Mouse (Mus musculus) limb, embryonic 15.5 days (tissue): ENCODE results near the gene Sppl2c. TPM values are rescaled to one million over a fixed set of nuclear protein-coding genes. Genes with fewer than 3 reads are reported as not detected.

Source experiments
- ATAC-seq: fragments of 200-750 bp; cut with Nextera tagmentation; 2 replicates; pipeline ENCODE4 v1.8.0; 2017; ENCODE audit warnings: low read depth, moderate TSS enrichment; ENCODE audit not compliant: insufficient number of reproducible peaks, low FRiP score, low TSS enrichment
- H3K27ac ChIP-seq: fragments of 300-500 bp; sonication (generic); 2 replicates; pipeline ENCODE4 v1.5.1; 2015; ENCODE audit warnings: moderate library complexity, mild to moderate bottlenecking, inconsistent platforms
- H3K27me3 ChIP-seq: fragments of 300-500 bp; sonication (generic); 2 replicates; pipeline ENCODE4 v1.6.1; 2015; ENCODE audit warnings: inconsistent platforms
- H3K36me3 ChIP-seq: fragments of 300-500 bp; sonication (generic); 2 replicates; pipeline ENCODE4 v1.6.1; 2015; ENCODE audit warnings: inconsistent platforms
- H3K4me1 ChIP-seq: fragments of 300-500 bp; sonication (generic); 2 replicates; pipeline ENCODE4 v1.6.1; 2015; ENCODE audit warnings: inconsistent platforms
- H3K4me2 ChIP-seq: fragments of 300-500 bp; sonication (generic); 2 replicates; pipeline ENCODE4 v1.6.1; 2015; ENCODE audit warnings: mild to moderate bottlenecking, inconsistent platforms
- H3K4me3 ChIP-seq: fragments of 300-500 bp; sonication (generic); 2 replicates; pipeline ENCODE4 v1.5.1; 2015; ENCODE audit warnings: mild to moderate bottlenecking, inconsistent platforms
- H3K9ac ChIP-seq: fragments of 300-500 bp; sonication (generic); 2 replicates; pipeline ENCODE4 v1.6.1; 2015; ENCODE audit warnings: inconsistent platforms
- H3K9me3 ChIP-seq: fragments of 300-500 bp; sonication (generic); 2 replicates; pipeline ENCODE4 v1.6.1; 2016; ENCODE audit warnings: inconsistent platforms
- WGBS: fragments of 180-500 bp; shearing (Covaris S2); methylation state at CpG from one replicate; pipeline ENCODE4 v1.1.7; 2015; 5-methylcytosine and 5-hydroxymethylcytosine counted together
- polyA plus RNA-seq: library from polyadenylated mRNA; unstranded; fragments of >200 nt; fragmentation: Nextera tagmentation; extraction: Ambion mirVana; gene quantifications from 2 replicates; pipeline ENCODE4 v1.2.1, GENCODE M21; 2015

Sppl2c gene
- polyA plus RNA-seq, 1 experiment from 2014 or later: not detected

GRCm38 (mm10) chr11:104232141-104233061, 46.3 kb downstream of the Sppl2c start:
- WGBS: under 1% methylated on average over 71 of the region's 72 CpGs
- no peak overlapping the region for H3K27ac ChIP-seq

GRCm38 (mm10) chr11:104233101-104233500, 47.0 kb downstream of the Sppl2c start:
- Histone ChIP-seq H3K4me3 (no peak overlapping the region), H3K9ac (no peak overlapping the region), H3K4me1 (peaks cover 25% of the 10 kb centered on the region), H3K9me3 (no peaks in the 10 kb centered on the region), H3K4me2 (peak overlapping the region; percentile 100; the same call in 1 of the 2 replicates), H3K27me3 (peaks cover 54% of the 10 kb centered on the region), H3K27ac (no peak overlapping the region), H3K36me3 (no peaks in the 10 kb centered on the region)
- no peak for ATAC-seq
- 1% methylated on average over 10 of the region's 10 CpGs for WGBS

More at GRCm38 (mm10) chr11:104232141-104233061, 46.3 kb downstream of the Sppl2c start:
- Histone ChIP-seq H3K9ac (no peak overlapping the region), H3K9me3 (no peaks in the 10 kb centered on the region), H3K4me3 (peak overlapping the region; percentile 60), H3K36me3 (no peaks in the 10 kb centered on the region), H3K4me1 (peaks cover 25% of the 10 kb centered on the region), H3K4me2 (peak overlapping the region; percentile 100), H3K27me3 (peaks cover 54% of the 10 kb centered on the region)
- ATAC-seq: no peak

- no peak overlapping the region for H3K4me2 ChIP-seq
- ATAC-seq: no peak
- H3K36me3 ChIP-seq: no peaks in the 10 kb centered on the region
- H3K27me3 ChIP-seq: peaks cover 54% of the 10 kb centered on the region
- WGBS: 3% methylated on average over 30 of the region's 30 CpGs
- peaks cover 25% of the 10 kb centered on the region for H3K4me1 ChIP-seq
- H3K9me3 ChIP-seq: no peaks in the 10 kb centered on the region
- H3K27ac ChIP-seq: no peak overlapping the region
- no peak overlapping the region for H3K4me3 ChIP-seq
- H3K9ac ChIP-seq: no peak overlapping the region
These were observed 47.6 kb downstream of the Sppl2c start for GRCm38 (mm10) chr11:104233574-104234206.

GRCm38 (mm10) chr11:104234680-104235079, 48.6 kb downstream of the Sppl2c start:
- no peak overlapping the region for H3K27ac ChIP-seq
- no peaks in the 10 kb centered on the region for H3K36me3 ChIP-seq
- peaks cover 54% of the 10 kb centered on the region for H3K27me3 ChIP-seq
- H3K9ac ChIP-seq: no peak overlapping the region
- 45% methylated on average over 6 of the region's 6 CpGs for WGBS
- no peaks in the 10 kb centered on the region for H3K9me3 ChIP-seq
- H3K4me3 ChIP-seq: no peak overlapping the region
- H3K4me1 ChIP-seq: peaks cover 25% of the 10 kb centered on the region
- H3K4me2 ChIP-seq: no peak overlapping the region
- ATAC-seq: no peak

GRCm38 (mm10) chr11:104235881-104236280, 49.8 kb downstream of the Sppl2c start:
- H3K9ac ChIP-seq: no peak overlapping the region
- peaks cover 50% of the 10 kb centered on the region for H3K27me3 ChIP-seq
- H3K4me2 ChIP-seq: no peak overlapping the region
- ATAC-seq: no peak
- no peak overlapping the region for H3K27ac ChIP-seq
- H3K4me1 ChIP-seq: peaks cover 25% of the 10 kb centered on the region
- H3K36me3 ChIP-seq: no peaks in the 10 kb centered on the region
- WGBS: 70% methylated on average over 2 of the region's 2 CpGs
- H3K4me3 ChIP-seq: no peak overlapping the region
- no peaks in the 10 kb centered on the region for H3K9me3 ChIP-seq

GRCm38 (mm10) chr11:104237226-104237625, 51.1 kb downstream of the Sppl2c start:
- H3K36me3 ChIP-seq: no peaks in the 10 kb centered on the region
- no peak for ATAC-seq
- no peak overlapping the region for H3K27ac ChIP-seq
- H3K27me3 ChIP-seq: peaks cover 40% of the 10 kb centered on the region
- H3K9me3 ChIP-seq: no peaks in the 10 kb centered on the region
- no peak overlapping the region for H3K9ac ChIP-seq
- no peak overlapping the region for H3K4me3 ChIP-seq
- H3K4me2 ChIP-seq: no peak overlapping the region
- H3K4me1 ChIP-seq: peaks cover 15% of the 10 kb centered on the region
- 67% methylated on average over 7 of the region's 7 CpGs for WGBS

GRCm38 (mm10) chr11:104237958-104238747, 52.0 kb downstream of the Sppl2c start:
- no peaks in the 10 kb centered on the region for H3K36me3 ChIP-seq
- H3K27ac ChIP-seq: no peak overlapping the region
- H3K4me2 ChIP-seq: no peak overlapping the region
- no peak overlapping the region for H3K4me3 ChIP-seq
- no peaks in the 10 kb centered on the region for H3K9me3 ChIP-seq
- 59% methylated on average over 12 of the region's 13 CpGs for WGBS
- H3K27me3 ChIP-seq: peaks cover 31% of the 10 kb centered on the region
- peaks cover 5% of the 10 kb centered on the region for H3K4me1 ChIP-seq
- no peak for ATAC-seq
- H3K9ac ChIP-seq: no peak overlapping the region

Other genes with a start within 250 kb of the Sppl2c start
- 47.8 and 49.7 TPM in 2 replicates for gene Nsf, start 232.3 kb upstream of the Sppl2c start, polyA plus RNA-seq
- 71.0 and 71.2 TPM in 2 replicates for gene Arf2, start 219.6 kb upstream of the Sppl2c start, polyA plus RNA-seq
- not detected in 2 replicates for gene Crhr1, start 53.5 kb upstream of the Sppl2c start, polyA plus RNA-seq
- gene Mapt, start 45.1 kb downstream of the Sppl2c start, polyA plus RNA-seq: 3.7 and 5.5 TPM in 2 replicates